Mouse (Mus musculus) CH12.LX (cell line): ENCODE results near the gene Syt3. TPM values are rescaled to one million over a fixed set of nuclear protein-coding genes. Genes with fewer than 3 reads are reported as not detected.
A peak's percentile ranks its signal among the peaks of the same experiment; 100 is the strongest.

Source experiments
- DNase-seq: peaks from one replicate; pipeline ENCODE4 v3.0.0-alpha.2; 2013; ENCODE audit errors: extremely low read depth
- H3K27ac ChIP-seq: 2 replicates; pipeline ENCODE4 v1.5.1; 2012; ENCODE audit warnings: low read depth, mild to moderate bottlenecking, control low read depth, moderate library complexity; ENCODE audit not compliant: insufficient read depth
- H3K27me3 ChIP-seq: replicated peaks from 2 replicates; pipeline ENCODE3; 2012; ENCODE audit warnings: inconsistent platforms
- H3K36me3 ChIP-seq, 2 experiments: replicated peaks in 1 of 2; 2 replicates each; pipeline versions ENCODE3 to v1.6.1; 2012; ENCODE audit warnings: inconsistent platforms in 1 of 2, low read length in 1 of 2, mild to moderate bottlenecking in 1 of 2, mixed read lengths in 1 of 2, moderate library complexity in 1 of 2; ENCODE audit not compliant: control insufficient read depth in 1 of 2, insufficient read depth in 1 of 2
- H3K4me1 ChIP-seq, 2 experiments: 2 replicates each; pipeline ENCODE4 v1.6.1; 2012; ENCODE audit warnings: inconsistent platforms in 1 of 2, moderate library complexity in 1 of 2; ENCODE audit not compliant: insufficient read depth in 2 of 2, control insufficient read depth in 1 of 2
- H3K4me2 ChIP-seq: 2 replicates; pipeline ENCODE4 v1.6.1; 2012; ENCODE audit warnings: low read depth, mild to moderate bottlenecking, control low read depth; ENCODE audit not compliant: poor library complexity, insufficient read depth, severe bottlenecking
- H3K4me3 ChIP-seq, 3 experiments: fragments of 150-350 bp in 1 of 3; sonication (generic) in 1 of 3; replicated peaks in 1 of 3; 2 replicates each; pipeline versions ENCODE3 to v1.5.1; 2011 to 2012; ENCODE audit warnings: low read depth in 2 of 3, low read length in 2 of 3, mild to moderate bottlenecking in 2 of 3, moderate library complexity in 2 of 3, control low read depth in 1 of 3, improper control_type of control experiment in 1 of 3, inconsistent platforms in 1 of 3, mixed read lengths in 1 of 3; ENCODE audit not compliant: poor library complexity in 1 of 3
- H3K79me2 ChIP-seq: replicated peaks from 2 replicates; pipeline ENCODE4 v1.6.1; 2012; ENCODE audit warnings: mild to moderate bottlenecking, moderate library complexity; ENCODE audit not compliant: control insufficient read depth, poor library complexity, insufficient read depth, severe bottlenecking; ENCODE audit errors: extremely low read depth
- H3K9ac ChIP-seq: 2 replicates; pipeline ENCODE4 v1.6.1; 2012; ENCODE audit warnings: low read depth, mild to moderate bottlenecking, control low read depth, moderate library complexity; ENCODE audit not compliant: insufficient read depth
- H3K9me3 ChIP-seq: replicated peaks from 2 replicates; pipeline ENCODE3; 2012; ENCODE audit warnings: low read length, inconsistent platforms, mixed read lengths
- BHLHE40 ChIP-seq: IDR thresholded peaks from 2 replicates; pipeline ENCODE4 v1.6.1; 2011; ENCODE audit warnings: mild to moderate bottlenecking, low read depth, low read length, improper control_type of control experiment
- EP300 ChIP-seq: IDR thresholded peaks from 2 replicates; pipeline ENCODE4 v1.6.1; 2011; ENCODE audit warnings: low read length, improper control_type of control experiment
- ETS1 ChIP-seq: conservative IDR thresholded peaks from 2 replicates; pipeline ENCODE4 v1.6.1; 2012; ENCODE audit warnings: low read depth, mild to moderate bottlenecking, inconsistent platforms, low read length, improper control_type of control experiment, moderate library complexity
- MAZ ChIP-seq: IDR thresholded peaks from 2 replicates; pipeline ENCODE4 v1.6.1; 2012; ENCODE audit warnings: low read depth, mild to moderate bottlenecking, inconsistent platforms, low read length, improper control_type of control experiment, moderate library complexity
- MEF2A ChIP-seq: IDR thresholded peaks from 2 replicates; pipeline ENCODE4 v1.6.1; 2014; ENCODE audit warnings: low read depth, mild to moderate bottlenecking, inconsistent platforms, low read length, improper control_type of control experiment, borderline replicate concordance
- MYC ChIP-seq: IDR thresholded peaks from 2 replicates; pipeline ENCODE4 v1.6.1; 2011; ENCODE audit warnings: low read depth, mild to moderate bottlenecking, improper control_type of control experiment, low read length
- POLR2A ChIP-seq: IDR thresholded peaks from 2 replicates; pipeline ENCODE4 v1.6.1; 2011; ENCODE audit warnings: low read depth, mild to moderate bottlenecking, improper control_type of control experiment, low read length
- RAD21 ChIP-seq: IDR thresholded peaks from 2 replicates; pipeline ENCODE4 v1.6.1; 2011; ENCODE audit warnings: low read depth, mild to moderate bottlenecking, low read length, improper control_type of control experiment, moderate library complexity
- SIN3A ChIP-seq: IDR thresholded peaks from 2 replicates; pipeline ENCODE4 v1.6.1; 2012; ENCODE audit warnings: low read length, improper control_type of control experiment, inconsistent platforms
- SMC3 ChIP-seq: IDR thresholded peaks from 2 replicates; pipeline ENCODE4 v1.6.1; 2011; ENCODE audit warnings: low read depth, low read length, improper control_type of control experiment
- TBP ChIP-seq: conservative IDR thresholded peaks from 2 replicates; pipeline ENCODE4 v1.6.1; 2011; ENCODE audit warnings: low read depth, low read length, improper control_type of control experiment
- TCF12 ChIP-seq: IDR thresholded peaks from 2 replicates; pipeline ENCODE4 v1.6.1; 2014; ENCODE audit warnings: low read depth, mild to moderate bottlenecking, inconsistent platforms, low read length, improper control_type of control experiment
- UBTF ChIP-seq: IDR thresholded peaks from 2 replicates; pipeline ENCODE4 v1.6.1; 2012; ENCODE audit warnings: low read depth, mild to moderate bottlenecking, inconsistent platforms, low read length, improper control_type of control experiment, moderate library complexity
- dilution Hi-C: fragments of 300-500 bp; cut with MboI; formaldehyde crosslinking; loops from 2 replicates; pipeline ENCODE4 v1.14.3; 2020; ENCODE audit warnings: low sequenced_read_pairs; ENCODE audit not compliant: extremely low pct_unique_long_range_greater_than_20kb, extremely low pct_ligation_motif_present
- in situ Hi-C: fragments of 300-500 bp; cut with MboI; formaldehyde crosslinking; loops from 3 replicates; pipeline ENCODE4 v1.14.3; 2019; ENCODE audit warnings: low sequenced_read_pairs, low pct_ligation_motif_present, low pct_unique_long_range_greater_than_20kb, mixed read lengths
- polyA plus RNA-seq: library from polyadenylated mRNA; unstranded; fragments of >175 nt; gene quantifications from 2 replicates; pipeline ENCODE4 v1.2.1, GENCODE M21; 2012; ENCODE audit warnings: low read depth; ENCODE audit not compliant: insufficient read length
- total RNA-seq, 2 experiments: library from RNA; depleted of rRNA; stranded (reverse); fragments of 300-350 nt in 1 of 2; fragments of >200 nt in 1 of 2; gene quantifications; 2 replicates each; pipeline ENCODE4 v1.2.3; 2012 to 2014

Gene Syt3
- total and polyA plus RNA-seq, 3 experiments = 0.08 to 0.30 (median 0.11) TPM

GRCm38 (mm10) chr7:44374756-44375155 is 9.1 kb upstream of the Syt3 start:
- in situ Hi-C loops = no loop called here
- no peaks in the 10 kb centered on the region for H3K79me2 ChIP-seq
- H3K9ac ChIP-seq = peak overlapping the region; percentile 73
- peaks cover 7% of the 10 kb centered on the region for H3K9me3 ChIP-seq
- H3K4me3 ChIP-seq = peak overlapping the region; percentile 62 to 69 (median 68)
- dilution Hi-C loops = no loop called here
- 0 out of 2 replicates have a peak, but pooled peaks have one; percentile 28 for TF ChIP-seq POLR2A
- TF ChIP-seq TCF12 = no peak
- TF ChIP-seq EP300 = no peak
- TF ChIP-seq UBTF = no peak
- no peak for TF ChIP-seq TBP
- no peak for TF ChIP-seq MYC
- DNase-seq = peak; percentile 46
- peaks cover 37% of the 10 kb centered on the region for H3K27me3 ChIP-seq
- H3K36me3 ChIP-seq = no peaks in the 10 kb centered on the region
- H3K27ac ChIP-seq = no peak overlapping the region
- peak overlapping the region; percentile 79 for H3K4me2 ChIP-seq
- H3K4me1 ChIP-seq = peaks cover 0 to 21% of the 10 kb centered on the region in 2 experiments; a peak in 2 of 4 replicates

- dilution Hi-C loops = no loop called here
- no peak for DNase-seq
- Histone ChIP-seq H3K4me3 (no peak overlapping the region), H3K4me2 (0 out of 2 replicates have a peak overlapping the region, but pooled peaks have one; percentile 79), H3K36me3 (no peaks in the 10 kb centered on the region), H3K79me2 (no peaks in the 10 kb centered on the region), H3K27me3 (peaks cover 38% of the 10 kb centered on the region)
- in situ Hi-C loops = no loop called here
- TF ChIP-seq MEF2A (no peak), BHLHE40 (no peak), ETS1 (no peak), SIN3A (no peak), RAD21 (no peak)
- TF ChIP-seq, all 38 proteins: peak for 0
- Histone ChIP-seq H3K9ac (no peak overlapping the region), H3K9me3 (peaks cover 10% of the 10 kb centered on the region), H3K4me1 (peaks cover 0 to 21% of the 10 kb centered on the region in 2 experiments; a peak in 2 of 4 replicates), H3K27ac (no peak overlapping the region)
These were observed 8.7 kb upstream of the Syt3 start for GRCm38 (mm10) chr7:44375207-44375606.

- Histone ChIP-seq H3K4me1 (peaks cover 0 to 21% of the 10 kb centered on the region in 2 experiments; a peak in 2 of 4 replicates), H3K36me3 (no peaks in the 10 kb centered on the region), H3K9ac (no peak overlapping the region), H3K27ac (no peak overlapping the region), H3K9me3 (peaks cover 15% of the 10 kb centered on the region), H3K79me2 (no peaks in the 10 kb centered on the region), H3K4me3 (no peak overlapping the region), H3K4me2 (no peak overlapping the region), H3K27me3 (peaks cover 42% of the 10 kb centered on the region)
- in situ Hi-C loops = no loop called here
- no peak for DNase-seq
- dilution Hi-C loops = no loop called here
- TF ChIP-seq MAZ = no peak
- TF ChIP-seq SMC3 = no peak
These were observed 8.1 kb upstream of the Syt3 start for GRCm38 (mm10) chr7:44375793-44376192.
